Mouse (Mus musculus) cerebellum, adult 2 months (tissue): ENCODE data around the gene Phykpl. TPM values are rescaled to one million over a fixed set of nuclear protein-coding genes. Genes with fewer than 3 reads are reported as not detected.
"Not testable (repeated sequence)": the region's sequence is repeated elsewhere in the genome, so short reads cannot be mapped to it uniquely, and the experiment has no call there.

ENCODE experiments used
- DNase-seq, 2 experiments: peaks; one replicate each; pipeline ENCODE4 v3.0.0; 2021
- H3K27ac ChIP-seq: fragments of 200-500 bp; 2 replicates; pipeline ENCODE4 v1.5.1; 2012; ENCODE audit warnings: low read length, control low read depth, inconsistent platforms; ENCODE audit not compliant: insufficient read depth
- H3K27me3 ChIP-seq: fragments of 200-500 bp; 2 replicates; pipeline ENCODE4 v1.6.1; 2012; ENCODE audit warnings: inconsistent platforms, mild to moderate bottlenecking, low read length, moderate library complexity; ENCODE audit not compliant: control insufficient read depth, insufficient read depth
- H3K4me1 ChIP-seq: fragments of 200-500 bp; 2 replicates; pipeline ENCODE4 v1.6.1; 2011; ENCODE audit warnings: low read length; ENCODE audit not compliant: control insufficient read depth, insufficient read depth
- H3K4me3 ChIP-seq: fragments of 200-500 bp; replicated peaks from 2 replicates; pipeline ENCODE3; 2011; ENCODE audit warnings: mild to moderate bottlenecking, low read depth, low read length, control low read depth; ENCODE audit not compliant: insufficient read depth
- CTCF ChIP-seq: fragments of 200-500 bp; IDR thresholded peaks from 2 replicates; pipeline ENCODE4 v1.5.1; 2011; ENCODE audit warnings: low read depth, mild to moderate bottlenecking, control low read depth, low read length, moderate library complexity, borderline replicate concordance; ENCODE audit not compliant: insufficient read depth
- POLR2A ChIP-seq: fragments of 200-500 bp; IDR thresholded peaks from 2 replicates; pipeline ENCODE4 v1.6.1; 2011; ENCODE audit warnings: low read length, control low read depth, borderline replicate concordance; ENCODE audit not compliant: insufficient read depth
- WGBS: fragments of 180-500 bp; shearing (Covaris S2); methylation state at CpG from one replicate; pipeline ENCODE4 v1.1.7; 2018; 5-methylcytosine and 5-hydroxymethylcytosine counted together
- polyA plus RNA-seq: library from polyadenylated mRNA; depleted of rRNA; stranded (reverse); fragments of >200 nt; gene quantifications from 2 replicates; pipeline ENCODE4 v1.2.3, GENCODE M21; 2012

Phykpl gene
- polyA plus RNA-seq, 1 experiment = 19.3 TPM

GRCm38 (mm10) chr11:51621776-51622175, 37.2 kb downstream of the Phykpl start:
- H3K27ac ChIP-seq = no peak overlapping the region
- H3K4me1 ChIP-seq = no peaks in the 10 kb centered on the region
- WGBS = 79% methylated on average over 2 of the region's 2 CpGs
- DNase-seq = no peak
- H3K27me3 ChIP-seq = no peaks in the 10 kb centered on the region
- no peak overlapping the region for H3K4me3 ChIP-seq
- no peak for TF ChIP-seq CTCF
- no peak for TF ChIP-seq POLR2A

DNA sequence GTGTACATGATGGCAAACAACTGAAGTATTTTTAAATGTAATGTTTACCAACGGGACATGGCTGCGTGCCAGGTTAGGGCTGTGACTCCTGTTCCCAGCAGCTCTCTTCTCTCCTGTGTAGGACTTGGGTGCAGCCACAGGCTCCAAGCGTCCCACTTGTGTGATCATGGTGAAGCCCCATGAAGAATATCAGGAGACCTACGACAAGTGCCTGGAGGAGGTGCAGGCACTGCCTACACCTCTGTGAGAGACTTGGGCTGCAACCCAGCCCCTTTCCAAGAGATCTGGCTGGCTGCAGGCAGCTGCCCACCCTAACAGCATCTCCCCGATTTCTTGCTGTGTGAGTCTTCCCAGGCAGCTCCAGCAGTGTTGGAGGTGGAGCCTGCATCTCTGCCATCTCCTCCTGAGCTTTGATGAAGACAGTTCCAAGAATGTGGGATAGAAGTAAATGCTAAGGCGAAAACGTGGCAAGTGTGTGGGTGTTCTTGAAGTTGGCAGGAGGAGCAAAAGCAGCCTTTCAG, 38.5 kb downstream of the Phykpl start:
- Histone ChIP-seq H3K27me3 (no peaks in the 10 kb centered on the region), H3K27ac (no peak overlapping the region), H3K4me3 (no peak overlapping the region), H3K4me1 (peaks cover 7% of the 10 kb centered on the region)
- WGBS = 74% methylated on average over 7 of the region's 7 CpGs
- no peak for TF ChIP-seq CTCF
- TF ChIP-seq POLR2A = no peak
- no peak for DNase-seq

- TF ChIP-seq POLR2A (no peak), CTCF (no peak)
- Histone ChIP-seq H3K27ac (no peak overlapping the region), H3K4me1 (peaks cover 7% of the 10 kb centered on the region), H3K4me3 (no peak overlapping the region), H3K27me3 (no peaks in the 10 kb centered on the region)
- WGBS = 77% methylated on average over 5 of the region's 5 CpGs
- no peak for DNase-seq
These were observed 40.7 kb downstream of the Phykpl start for GRCm38 (mm10) chr11:51625187-51625820.

- TF ChIP-seq POLR2A = no peak
- TF ChIP-seq CTCF = no peak
- Histone ChIP-seq H3K4me1 (peaks cover 7% of the 10 kb centered on the region), H3K27ac (no peak overlapping the region), H3K27me3 (no peaks in the 10 kb centered on the region), H3K4me3 (no peak overlapping the region)
- WGBS = 53% methylated on average over 9 of the region's 9 CpGs
- peak; percentile 54 to 61 for DNase-seq
These were observed 42.9 kb downstream of the Phykpl start for GRCm38 (mm10) chr11:51627425-51627824.

GRCm38 (mm10) chr11:51627907-51628306, 43.4 kb downstream of the Phykpl start:
- DNase-seq = no peak
- H3K27ac ChIP-seq = no peak overlapping the region
- no peak for TF ChIP-seq CTCF
- no peak for TF ChIP-seq POLR2A

GRCm38 (mm10) chr11:51629651-51630314, 45.2 kb downstream of the Phykpl start:
- H3K27me3 ChIP-seq = no peaks in the 10 kb centered on the region
- WGBS = 69% methylated on average over 15 of the region's 15 CpGs
- TF ChIP-seq POLR2A (no peak), CTCF (no peak)
- H3K4me3 ChIP-seq = no peak overlapping the region
- H3K27ac ChIP-seq = no peak overlapping the region
- no peak for DNase-seq
- peaks cover 7% of the 10 kb centered on the region for H3K4me1 ChIP-seq

More at GRCm38 (mm10) chr11:51627907-51628306, 43.4 kb downstream of the Phykpl start:
- 68% methylated on average over 8 of the region's 8 CpGs for WGBS
- Histone ChIP-seq H3K4me1 (peaks cover 7% of the 10 kb centered on the region), H3K27me3 (no peaks in the 10 kb centered on the region), H3K4me3 (no peak overlapping the region)

- Histone ChIP-seq H3K4me1 (peaks cover 9% of the 10 kb centered on the region), H3K27me3 (no peaks in the 10 kb centered on the region), H3K4me3 (no peak overlapping the region), H3K27ac (no peak overlapping the region)
- no peak for DNase-seq
- WGBS = 78% methylated on average over 6 of the region's 6 CpGs
- TF ChIP-seq POLR2A (no peak), CTCF (no peak)
These were observed 47.7 kb downstream of the Phykpl start for GRCm38 (mm10) chr11:51632130-51632753.

DNA sequence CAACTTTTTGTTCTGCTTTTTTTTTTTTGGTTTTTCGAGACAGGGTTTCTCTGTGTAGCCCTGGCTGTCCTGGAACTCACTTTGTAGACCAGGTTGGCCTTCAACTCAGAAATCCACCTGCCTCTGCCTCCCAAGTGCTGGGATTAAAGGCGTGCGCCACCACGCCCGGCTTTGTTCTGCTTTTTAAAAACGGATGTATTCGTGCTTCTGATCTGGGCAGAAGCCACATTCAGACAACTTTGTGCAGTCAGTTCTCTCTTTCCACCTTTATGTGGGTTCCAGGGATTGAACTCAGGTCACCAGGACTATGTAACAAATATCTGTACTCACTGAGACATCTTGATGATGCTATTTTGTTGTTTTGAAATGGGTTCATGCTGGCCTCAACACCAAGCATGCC, 48.6 kb downstream of the Phykpl start:
- not testable (repeated sequence) for H3K4me1 ChIP-seq
- WGBS = 95% methylated on average over 7 of the region's 7 CpGs

More for the DNA sequence above, 48.6 kb downstream of the Phykpl start:
- not testable (repeated sequence) for H3K27me3 ChIP-seq, H3K4me3 ChIP-seq, DNase-seq, H3K27ac ChIP-seq
